Mouse (Mus musculus) bone marrow macrophage, adult 2 months (primary cell): Measurements from ENCODE around the gene Cacng2.

Experiments
- CTCF ChIP-seq: IDR thresholded peaks from 2 replicates; pipeline ENCODE4 v1.5.1; 2012; ENCODE audit warnings: low read depth, mild to moderate bottlenecking, low read length, moderate library complexity
- POLR2A ChIP-seq: IDR thresholded peaks from 2 replicates; pipeline ENCODE4 v1.6.1; 2012; ENCODE audit warnings: mild to moderate bottlenecking, low read depth, low read length, borderline replicate concordance

- TF ChIP-seq POLR2A: no peak
- TF ChIP-seq CTCF: no peak
Measured at GRCm38 (mm10) chr15:78045314-78045713, 74.5 kb downstream of the Cacng2 start.
